Comparison of ENCODE assay signal across 31 mouse cellular contexts in genomic region chr5:90897429-90897828, GRCm38 (mm10). TPM values are rescaled to one million over a fixed set of nuclear protein-coding genes. Genes with fewer than 3 reads are reported as not detected.
DNase-seq lines count a peak whose midpoint lies in the region; ATAC-seq and TF ChIP-seq lines count a peak whose summit lies in the region.
"Had no signal": no experiment of that assay in that cellular context is flagged by ENCODE, and none has a peak within 500 bp of the region (broad histone marks: within the 10 kb centered on the region; RNA-seq: fewer than 3 reads in every experiment).

No protein-coding gene starts in this region.

- no peaks in the 10 kb centered on the region for H3K9me3 ChIP-seq in lung, postnatal 0 days (ENCODE audit: low read length)
- no peaks in the 10 kb centered on the region for H3K9me3 ChIP-seq in intestine, embryonic 16.5 days (ENCODE audit: control insufficient read depth, low read length)
- H3K9me3 ChIP-seq: hindbrain, embryonic 12.5 days; hindbrain, embryonic 15.5 days had no signal

- H3K4me2 ChIP-seq in lung, postnatal 0 days (replicated peaks; ENCODE audit: low read depth, low read length): no peak overlapping the region
- no peak overlapping the region for H3K4me2 ChIP-seq in intestine, embryonic 16.5 days (ENCODE audit: low read depth, low read length)
- H3K4me2 ChIP-seq: heart, embryonic 11.5 days; hindbrain, embryonic 12.5 days; hindbrain, embryonic 15.5 days had no signal

- no peak overlapping the region for H3K4me3 ChIP-seq in lung, postnatal 0 days (ENCODE audit: low read depth, low read length)
- no peak overlapping the region for H3K4me3 ChIP-seq in intestine, embryonic 16.5 days (ENCODE audit: low read length)
- H3K4me3 ChIP-seq: hindbrain, embryonic 12.5 days; hindbrain, embryonic 15.5 days had no signal

- peaks cover 9% of the 10 kb centered on the region; the same call in 1 of the 2 replicates for H3K4me1 ChIP-seq in lung, postnatal 0 days (ENCODE audit: insufficient read depth, low read depth, low read length)
- peaks cover 7% of the 10 kb centered on the region; the same call in 1 of the 2 replicates for H3K4me1 ChIP-seq in intestine, embryonic 16.5 days (ENCODE audit: control insufficient read depth, insufficient read depth, low read length)
- H3K4me1 ChIP-seq: hindbrain, embryonic 12.5 days had no signal

- TF ChIP-seq CTCF in lung, postnatal 0 days (IDR thresholded peaks at IDR 0.05): no peak

- WGBS in lung, postnatal 0 days: 68% methylated on average over 3 of the region's 3 CpGs
- WGBS in intestine, embryonic 16.5 days: 80% methylated on average over 3 of the region's 3 CpGs

- no peaks in the 10 kb centered on the region for H3K27me3 ChIP-seq in lung, postnatal 0 days (replicated peaks; ENCODE audit: insufficient read depth, low read length)
- no peaks in the 10 kb centered on the region for H3K27me3 ChIP-seq in intestine, embryonic 16.5 days (replicated peaks; ENCODE audit: control insufficient read depth, insufficient read depth, low read length)
- H3K27me3 ChIP-seq: hindbrain, embryonic 12.5 days; hindbrain, embryonic 15.5 days had no signal

- H3K9ac ChIP-seq in lung, postnatal 0 days (replicated peaks; ENCODE audit: low read depth): no peak overlapping the region
- no peak overlapping the region for H3K9ac ChIP-seq in intestine, embryonic 16.5 days (ENCODE audit: low read depth, low read length)
- H3K9ac ChIP-seq: hindbrain, embryonic 12.5 days; hindbrain, embryonic 15.5 days had no signal

- H3K36me3 ChIP-seq in lung, postnatal 0 days (ENCODE audit: insufficient read depth, low read length): no peaks in the 10 kb centered on the region
- no peaks in the 10 kb centered on the region for H3K36me3 ChIP-seq in intestine, embryonic 16.5 days (ENCODE audit: control insufficient read depth, insufficient read depth, low read length)
- H3K36me3 ChIP-seq: hindbrain, embryonic 12.5 days; hindbrain, embryonic 15.5 days had no signal

- no peak for TF ChIP-seq EP300 in lung, postnatal 0 days (IDR thresholded peaks at IDR 0.05)

- DNase-seq in lung, postnatal 0 days (ENCODE audit: low spot score): peak; percentile 25
- DNase-seq in lung, adult 18-20 months: no peak
- DNase-seq in thymus, postnatal 14 days: no peak
- no peak for DNase-seq in right cerebral cortex, postnatal 10 days (ENCODE audit: low spot score in 2 of 2)
- DNase-seq: adrenal gland, adult 2 months; adrenal gland, postnatal 14 days; cerebellum, adult 11-12 months; cerebellum, adult 8-10 months; cerebellum, postnatal 10 days; cerebellum, postnatal 36 days; gastrocnemius, postnatal 10 days; gastrocnemius, postnatal 36 days; heart, adult 11 months had no signal

- ATAC-seq in lung, postnatal 0 days: no peak
- peak; percentile 65 for ATAC-seq in granulocyte monocyte progenitor cell, adult 5-6 weeks (replicated peaks; ENCODE audit: poor library complexity, severe bottlenecking)
- ATAC-seq in megakaryocyte progenitor cell, adult 5-6 weeks (replicated peaks; ENCODE audit: poor library complexity): peak; percentile 36; the same call in 1 of the 2 replicates
- no peak for ATAC-seq in intestine, embryonic 16.5 days
- ATAC-seq: CD4-positive, CD25-positive, alpha-beta regulatory T cell, adult 4 months; forebrain, embryonic 14.5 days had no signal

- no peak overlapping the region for H3K27ac ChIP-seq in lung, postnatal 0 days (ENCODE audit: low read length)
- H3K27ac ChIP-seq in intestine, embryonic 16.5 days (ENCODE audit: low read length): no peak overlapping the region
- H3K27ac ChIP-seq: hindbrain, embryonic 12.5 days; hindbrain, embryonic 15.5 days had no signal

RNA-seq across cellular contexts. Expression of gene Cxcl2, which starts 6.2 kb away (rescaled TPM):
- polyA plus RNA-seq in lung, postnatal 0 days (2015; fragmentation: Nextera tagmentation; extraction: Ambion mirVana): 0.35 and 8.9 TPM in 2 replicates
- total RNA-seq in granulocyte monocyte progenitor cell, adult 5-6 weeks (2014; fragmentation: Nextera tagmentation): not detected in 2 replicates
- 26.6 and 50.6 TPM in 2 replicates for total RNA-seq in granulocyte monocyte progenitor cell, adult 5-6 weeks (2017)
- total RNA-seq in megakaryocyte progenitor cell, adult 5-6 weeks (2015): 7.3 and 32.4 TPM in 2 replicates
- total RNA-seq in megakaryocyte progenitor cell, adult 5-6 weeks (2017): 9.4 and 27.4 TPM in 2 replicates
- not detected in 2 replicates for polyA plus RNA-seq in intestine, embryonic 16.5 days (2015; fragmentation: Nextera tagmentation; extraction: Ambion mirVana)
- total RNA-seq: gastrocnemius, adult 18-20 months; gastrocnemius, postnatal 36 days; heart, postnatal 25 days; MEL had no signal
- polyA plus RNA-seq: brain, embryonic 14.5 days; C2C12; embryonic facial prominence, embryonic 11.5 days; embryonic facial prominence, embryonic 14.5 days; forebrain, embryonic 11.5 days; forebrain, embryonic 14.5 days; heart, embryonic 11.5 days; heart, postnatal 0 days; hindbrain, embryonic 12.5 days; hindbrain, embryonic 15.5 days had no signal

RNA-seq across cellular contexts. Expression of gene Cxcl1, which starts 6.4 kb away (rescaled TPM):
- 2.1 and 30.8 TPM in 2 replicates for polyA plus RNA-seq in lung, postnatal 0 days (2015; fragmentation: Nextera tagmentation; extraction: Ambion mirVana)
- not detected in 2 replicates for total RNA-seq in granulocyte monocyte progenitor cell, adult 5-6 weeks (2014; fragmentation: Nextera tagmentation)
- total RNA-seq in granulocyte monocyte progenitor cell, adult 5-6 weeks (2017): 0.36 and 2.2 TPM in 2 replicates
- total RNA-seq in megakaryocyte progenitor cell, adult 5-6 weeks (2015): not detected in 2 replicates
- not detected in 2 replicates for total RNA-seq in megakaryocyte progenitor cell, adult 5-6 weeks (2017)
- 0.73 and 0.76 TPM in 2 replicates for polyA plus RNA-seq in intestine, embryonic 16.5 days (2015; fragmentation: Nextera tagmentation; extraction: Ambion mirVana)
- total RNA-seq: hematopoietic stem cell, adult 5-6 weeks; MEL had no signal
- polyA plus RNA-seq: CD4-positive, CD25-positive, alpha-beta regulatory T cell, adult 4 months; forebrain, embryonic 11.5 days had no signal

RNA-seq across cellular contexts. Expression of gene Mthfd2l, which starts 33.5 kb away (rescaled TPM):
- 39.2 and 41.0 TPM in 2 replicates for polyA plus RNA-seq in lung, postnatal 0 days (2015; fragmentation: Nextera tagmentation; extraction: Ambion mirVana)
- 5.4 and 11.6 TPM in 2 replicates for total RNA-seq in granulocyte monocyte progenitor cell, adult 5-6 weeks (2014; fragmentation: Nextera tagmentation)
- total RNA-seq in granulocyte monocyte progenitor cell, adult 5-6 weeks (2017): 8.9 and 9.1 TPM in 2 replicates
- total RNA-seq in megakaryocyte progenitor cell, adult 5-6 weeks (2015): 12.6 and 14.6 TPM in 2 replicates
- 5.8 and 10.6 TPM in 2 replicates for total RNA-seq in megakaryocyte progenitor cell, adult 5-6 weeks (2017)
- polyA plus RNA-seq in intestine, embryonic 16.5 days (2015; fragmentation: Nextera tagmentation; extraction: Ambion mirVana): 31.1 and 33.1 TPM in 2 replicates
- total RNA-seq: MEL had no signal

Comparison
In these comparisons a context has a peak if more than half of its experiments do, and no peak if none do; other contexts are left out.
1. ATAC-seq: peak in granulocyte monocyte progenitor cell, adult 5-6 weeks (single experiment) and megakaryocyte progenitor cell, adult 5-6 weeks (single experiment); none in lung, postnatal 0 days (single experiment) and intestine, embryonic 16.5 days (single experiment).